Mouse (Mus musculus): Measurements from ENCODE around the gene Dusp12. TPM values are rescaled to one million over a fixed set of nuclear protein-coding genes. Genes with fewer than 3 reads are reported as not detected.

The Dusp12 gene
- total and polyA plus RNA-seq, 3 experiments: 30.4 to 41.7 (median 30.9) TPM

GRCm38 (mm10) chr1:170901536-170902238, 16.3 kb upstream of the Dusp12 start (continued):
- 0 out of 2 replicates have a peak, but pooled peaks have one; percentile 18 for TF ChIP-seq TBP (conservative IDR thresholded peaks at IDR 0.05; ENCODE audit: low read depth, low read length)
- no peak for TF ChIP-seq MAZ (IDR thresholded peaks at IDR 0.05; ENCODE audit: low read depth, low read length)
- TF ChIP-seq EP300 (IDR thresholded peaks at IDR 0.05; ENCODE audit: low read length): no peak
- no peak for TF ChIP-seq USF1 (IDR thresholded peaks at IDR 0.05; ENCODE audit: low read depth, low read length)
- no peak for TF ChIP-seq PAX5 (IDR thresholded peaks at IDR 0.05; ENCODE audit: low read length)
- no peak for TF ChIP-seq MYC (IDR thresholded peaks at IDR 0.05; ENCODE audit: low read depth, low read length)
- TF ChIP-seq ZNF384 (IDR thresholded peaks at IDR 0.05; ENCODE audit: low read depth, low read length): peak; percentile 91
- peak; percentile 38; the same call in 1 of the 2 replicates for TF ChIP-seq POLR2A (IDR thresholded peaks at IDR 0.05; ENCODE audit: low read depth, low read length)
- peak; percentile 34; the same call in 1 of the 2 replicates for TF ChIP-seq MAX (IDR thresholded peaks at IDR 0.05; ENCODE audit: low read length)
- TF ChIP-seq JUND (conservative IDR thresholded peaks at IDR 0.05; ENCODE audit: low read depth, low read length): no peak
- no peak for TF ChIP-seq NRF1 (IDR thresholded peaks at IDR 0.05; ENCODE audit: low read depth, low read length)
- no peak for TF ChIP-seq SIN3A (IDR thresholded peaks at IDR 0.05; ENCODE audit: low read length)
- TF ChIP-seq USF2 (conservative IDR thresholded peaks at IDR 0.05; ENCODE audit: low read depth, low read length): no peak; the same call in 1 of the 2 replicates
- TF ChIP-seq ZC3H11A (IDR thresholded peaks at IDR 0.05; ENCODE audit: low read depth, low read length): peak; percentile 84
- no peak for TF ChIP-seq NELFE (IDR thresholded peaks at IDR 0.05; ENCODE audit: low read depth, low read length)
- TF ChIP-seq HCFC1 (IDR thresholded peaks at IDR 0.05; ENCODE audit: low read depth, low read length): no peak
- peak; percentile 83 to 98 for TF ChIP-seq CTCF (conservative IDR thresholded peaks at IDR 0.05 in 1 of 2, IDR thresholded peaks at IDR 0.05 in 1 of 2; ENCODE audit: low read depth in 2 of 2, low read length in 2 of 2)
- TF ChIP-seq CHD2 (IDR thresholded peaks at IDR 0.05; ENCODE audit: low read length): no peak
- no peak for TF ChIP-seq KAT2A (IDR thresholded peaks at IDR 0.05; ENCODE audit: insufficient replicate concordance, low read length)
- no peak for TF ChIP-seq GABPA (IDR thresholded peaks at IDR 0.05; ENCODE audit: insufficient replicate concordance, low read depth, low read length)
- TF ChIP-seq MXI1 (IDR thresholded peaks at IDR 0.05; ENCODE audit: low read depth, low read length): peak; percentile 1; the same call in 1 of the 2 replicates

DNA sequence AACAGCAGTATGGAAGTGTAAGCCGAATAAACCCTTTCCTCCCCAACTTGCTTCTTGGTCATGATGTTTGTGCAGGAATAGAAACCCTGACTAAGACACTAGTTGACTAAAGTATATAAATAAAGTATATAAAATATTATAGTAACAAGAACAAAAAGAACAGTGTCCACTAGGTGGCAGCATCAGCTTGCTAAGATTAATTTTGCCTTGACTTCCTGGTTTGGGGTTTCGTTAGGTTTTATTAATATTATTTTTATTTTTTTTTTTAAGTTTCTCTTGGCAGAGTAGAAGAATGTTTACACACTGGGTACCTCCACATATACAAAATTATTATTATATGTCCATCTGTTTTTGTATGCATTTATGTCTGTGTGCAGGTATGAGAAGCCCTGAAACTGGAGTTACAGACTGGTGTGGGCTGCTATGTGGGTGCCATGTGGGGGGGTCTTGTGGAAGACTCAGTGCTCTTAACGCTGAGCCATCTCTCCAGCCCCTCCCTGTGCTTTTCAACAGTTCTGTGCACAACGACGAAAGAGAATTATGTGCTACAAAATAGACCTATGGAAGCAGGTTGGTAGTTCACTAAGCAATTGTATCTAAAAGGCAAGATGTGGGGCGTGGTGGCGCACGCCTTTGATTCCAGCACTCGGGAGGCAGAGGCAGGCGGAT, 15.6 kb upstream of the Dusp12 start:
- Histone ChIP-seq H3K9ac (ENCODE audit: insufficient read depth, low read depth) (peak overlapping the region; percentile 36; the same call in 1 of the 2 replicates), H3K27me3 (replicated peaks) (no peaks in the 10 kb centered on the region), H3K4me3 (replicated peaks in 1 of 3; ENCODE audit: low read depth in 2 of 3, low read length in 2 of 3, poor library complexity in 1 of 3) (peak overlapping the region; percentile 40 to 48 (median 45)), H3K27ac (ENCODE audit: insufficient read depth, low read depth) (peak overlapping the region; percentile 34; the same call in 1 of the 2 replicates), H3K36me3 (replicated peaks in 1 of 2; ENCODE audit: control insufficient read depth in 1 of 2, insufficient read depth in 1 of 2, low read length in 1 of 2) (no peaks in the 10 kb centered on the region), H3K9me3 (replicated peaks; ENCODE audit: low read length) (no peaks in the 10 kb centered on the region), H3K4me2 (ENCODE audit: insufficient read depth, low read depth, poor library complexity, severe bottlenecking) (peak overlapping the region; percentile 80), H3K4me1 (ENCODE audit: control insufficient read depth in 1 of 2, insufficient read depth in 2 of 2) (peaks cover 14 to 51% of the 10 kb centered on the region in 2 experiments), H3K79me2 (replicated peaks; ENCODE audit: control insufficient read depth, extremely low read depth, insufficient read depth, poor library complexity, severe bottlenecking) (no peaks in the 10 kb centered on the region)
- in situ Hi-C loops (cut with MboI; ENCODE audit: low pct_ligation_motif_present, low pct_unique_long_range_greater_than_20kb, low sequenced_read_pairs) (no loop called here), dilution Hi-C loops (cut with MboI; ENCODE audit: extremely low pct_ligation_motif_present, extremely low pct_unique_long_range_greater_than_20kb, low sequenced_read_pairs) (no loop called here)
- DNase-seq (ENCODE audit: extremely low read depth): peak; percentile 77
- TF ChIP-seq TCF12 (IDR thresholded peaks at IDR 0.05; ENCODE audit: low read depth, low read length): no peak
- TF ChIP-seq EP300 (IDR thresholded peaks at IDR 0.05; ENCODE audit: low read length): no peak
- no peak for TF ChIP-seq JUN (IDR thresholded peaks at IDR 0.05; ENCODE audit: insufficient read depth, low read depth, low read length)
- TF ChIP-seq USF2 (conservative IDR thresholded peaks at IDR 0.05; ENCODE audit: low read depth, low read length): no peak
- peak; percentile 83 for TF ChIP-seq ELF1 (IDR thresholded peaks at IDR 0.05; ENCODE audit: low read depth, low read length)
- TF ChIP-seq RAD21 (IDR thresholded peaks at IDR 0.05; ENCODE audit: low read depth, low read length): peak; percentile 82
- TF ChIP-seq USF1 (IDR thresholded peaks at IDR 0.05; ENCODE audit: low read depth, low read length): no peak
- TF ChIP-seq E2F4 (IDR thresholded peaks at IDR 0.05; ENCODE audit: insufficient replicate concordance, low read depth, low read length): no peak
- no peak for TF ChIP-seq NELFE (IDR thresholded peaks at IDR 0.05; ENCODE audit: low read depth, low read length)
- no peak for TF ChIP-seq POLR2AphosphoS2 (IDR thresholded peaks at IDR 0.05; ENCODE audit: low read depth, low read length)
- TF ChIP-seq MXI1 (IDR thresholded peaks at IDR 0.05; ENCODE audit: low read depth, low read length): no peak
- peak; percentile 46 for TF ChIP-seq SIN3A (IDR thresholded peaks at IDR 0.05; ENCODE audit: low read length)
- 0 out of 2 replicates have a peak, but pooled peaks have one; percentile 42 for TF ChIP-seq MYC (IDR thresholded peaks at IDR 0.05; ENCODE audit: low read depth, low read length)
- TF ChIP-seq SMC3 (IDR thresholded peaks at IDR 0.05; ENCODE audit: low read depth, low read length): peak; percentile 49; the same call in 1 of the 2 replicates
- no peak for TF ChIP-seq KAT2A (IDR thresholded peaks at IDR 0.05; ENCODE audit: insufficient replicate concordance, low read length)
- TF ChIP-seq MAX (IDR thresholded peaks at IDR 0.05; ENCODE audit: low read length): peak; percentile 2; the same call in 1 of the 2 replicates
- TF ChIP-seq ZMIZ1 (IDR thresholded peaks at IDR 0.05; ENCODE audit: low read depth, low read length): no peak
- TF ChIP-seq MAFK (IDR thresholded peaks at IDR 0.05; ENCODE audit: insufficient replicate concordance, low read length): no peak
- TF ChIP-seq TBP (conservative IDR thresholded peaks at IDR 0.05; ENCODE audit: low read depth, low read length): no peak
- TF ChIP-seq ETS1 (conservative IDR thresholded peaks at IDR 0.05; ENCODE audit: low read depth, low read length): no peak
- TF ChIP-seq RCOR1 (conservative IDR thresholded peaks at IDR 0.05; ENCODE audit: low read depth, low read length): no peak
- peak in 1 of 2 experiments; percentile 74; a peak in 2 of 4 replicates for TF ChIP-seq CTCF (conservative IDR thresholded peaks at IDR 0.05 in 1 of 2, IDR thresholded peaks at IDR 0.05 in 1 of 2; ENCODE audit: low read depth in 2 of 2, low read length in 2 of 2)
- TF ChIP-seq UBTF (IDR thresholded peaks at IDR 0.05; ENCODE audit: low read depth, low read length): no peak

Measured in CH12.LX (cell line).